Mouse (Mus musculus): Measurements from ENCODE around the gene Tnik. TPM values are rescaled to one million over a fixed set of nuclear protein-coding genes. Genes with fewer than 3 reads are reported as not detected.

The Tnik gene
- polyA plus RNA-seq, 1 experiment from 2014 or later = 13.8 TPM

DNA sequence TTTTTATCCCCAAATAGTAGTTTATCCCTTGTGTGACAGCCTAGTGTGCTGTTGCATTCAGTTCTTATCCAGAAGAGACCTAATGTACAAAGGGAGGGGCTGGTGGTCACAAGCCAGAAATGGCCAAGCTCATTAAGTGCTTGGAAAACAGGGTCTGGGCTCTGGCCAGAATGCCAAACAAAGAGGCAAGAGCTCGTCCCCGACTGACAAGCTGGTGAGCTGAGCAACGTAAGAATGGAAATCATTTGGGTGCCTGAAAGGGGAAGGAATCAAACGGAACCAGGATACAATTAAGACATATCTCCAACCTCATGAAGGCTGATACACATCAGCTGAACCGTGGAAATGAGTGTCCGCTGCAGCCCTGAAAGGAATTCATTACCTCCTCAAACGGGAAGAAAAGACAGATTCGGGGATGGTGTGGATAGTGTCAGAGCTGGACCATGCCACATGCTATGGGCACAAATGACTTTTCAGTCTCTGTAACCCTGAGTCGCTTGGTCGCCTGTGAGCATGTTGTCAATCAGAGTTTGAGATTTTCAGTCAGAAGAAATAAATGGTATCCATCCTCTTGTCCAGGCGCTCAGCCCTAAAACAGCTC, 120.6 kb downstream of the Tnik start:
- Histone ChIP-seq H3K4me1 (peaks cover 16% of the 10 kb centered on the region), H3K36me3 (no peaks in the 10 kb centered on the region), H3K9me3 (no peaks in the 10 kb centered on the region), H3K4me2 (no peak overlapping the region), H3K4me3 (no peak overlapping the region), H3K9ac (no peak overlapping the region), H3K27me3 (no peaks in the 10 kb centered on the region), H3K27ac (no peak overlapping the region)
- WGBS = 38% methylated on average over 11 of the region's 11 CpGs
- ATAC-seq (ENCODE audit: insufficient number of reproducible peaks, insufficient read depth, low FRiP score, low TSS enrichment, low read depth) = no peak

DNA sequence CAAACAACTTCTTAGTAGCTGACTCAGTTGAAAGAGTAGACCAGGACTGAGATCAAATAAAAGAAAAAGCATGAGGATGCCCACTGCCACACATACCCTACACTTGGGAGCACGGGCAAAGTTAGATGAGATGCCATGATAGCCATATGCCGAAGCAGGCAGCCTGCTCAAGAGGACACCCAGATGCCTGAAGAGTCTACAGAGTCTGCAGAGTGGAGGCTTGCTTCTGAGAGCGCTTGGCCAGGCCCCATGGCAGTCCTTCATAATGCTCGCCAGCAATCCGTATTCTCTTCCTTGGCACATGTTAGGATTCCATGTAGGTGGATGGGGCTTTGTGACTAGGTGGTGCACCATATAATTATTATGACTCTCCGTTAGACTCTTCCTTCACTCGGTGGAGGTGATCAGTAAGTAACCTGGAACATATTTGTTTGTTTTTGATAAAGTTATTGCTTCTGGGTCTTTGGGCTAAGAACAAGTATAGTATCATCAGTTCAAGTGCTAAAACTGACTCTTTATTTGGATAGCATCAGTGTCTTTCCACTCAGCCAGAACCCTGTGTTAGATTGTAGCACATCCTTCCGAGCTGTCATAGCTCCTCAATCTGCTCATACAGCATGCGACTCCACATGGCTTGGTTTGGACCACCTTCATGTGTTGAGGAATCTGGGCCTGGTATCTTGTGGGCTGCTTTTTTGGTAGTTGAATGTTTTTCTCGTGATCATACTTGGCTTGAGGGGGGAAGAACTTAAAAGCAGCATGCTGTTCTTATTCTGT, 122.4 kb downstream of the Tnik start:
- ATAC-seq (ENCODE audit: insufficient number of reproducible peaks, insufficient read depth, low FRiP score, low TSS enrichment, low read depth) = no peak
- no peak overlapping the region for H3K27ac ChIP-seq
- peaks cover 16% of the 10 kb centered on the region for H3K4me1 ChIP-seq
- 91% methylated on average over 10 of the region's 10 CpGs for WGBS
- H3K4me2 ChIP-seq = no peak overlapping the region
- no peaks in the 10 kb centered on the region for H3K27me3 ChIP-seq
- H3K9me3 ChIP-seq = no peaks in the 10 kb centered on the region
- no peaks in the 10 kb centered on the region for H3K36me3 ChIP-seq
- no peak overlapping the region for H3K9ac ChIP-seq
- no peak overlapping the region for H3K4me3 ChIP-seq

DNA sequence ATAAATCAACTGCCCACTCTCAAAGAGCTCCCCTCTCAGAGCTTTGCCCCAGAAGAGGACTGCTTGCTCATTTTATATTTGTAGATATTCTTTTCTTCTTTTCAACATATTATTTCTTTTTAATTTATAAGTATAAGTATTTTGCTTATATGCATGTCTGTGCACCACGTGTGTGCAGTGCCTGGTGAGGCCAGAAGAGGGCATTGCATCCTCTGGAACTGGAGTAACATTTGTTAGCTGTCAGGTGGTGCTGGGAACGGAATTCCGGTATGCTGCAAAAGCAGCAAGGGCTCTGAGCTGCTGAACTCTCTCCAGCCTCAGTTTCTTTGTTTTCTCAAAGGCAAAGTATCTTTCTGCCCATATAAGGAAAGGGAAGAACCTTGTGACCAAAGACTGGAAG, 125.5 kb downstream of the Tnik start:
- Histone ChIP-seq H3K36me3 (no peaks in the 10 kb centered on the region), H3K4me3 (no peak overlapping the region), H3K27ac (no peak overlapping the region), H3K9ac (no peak overlapping the region), H3K27me3 (no peaks in the 10 kb centered on the region), H3K4me2 (no peak overlapping the region), H3K4me1 (peaks cover 3% of the 10 kb centered on the region; the same call in 1 of the 2 replicates), H3K9me3 (no peaks in the 10 kb centered on the region)
- 90% methylated on average over 3 of the region's 3 CpGs for WGBS
- ATAC-seq (ENCODE audit: insufficient number of reproducible peaks, insufficient read depth, low FRiP score, low TSS enrichment, low read depth) = no peak

DNA sequence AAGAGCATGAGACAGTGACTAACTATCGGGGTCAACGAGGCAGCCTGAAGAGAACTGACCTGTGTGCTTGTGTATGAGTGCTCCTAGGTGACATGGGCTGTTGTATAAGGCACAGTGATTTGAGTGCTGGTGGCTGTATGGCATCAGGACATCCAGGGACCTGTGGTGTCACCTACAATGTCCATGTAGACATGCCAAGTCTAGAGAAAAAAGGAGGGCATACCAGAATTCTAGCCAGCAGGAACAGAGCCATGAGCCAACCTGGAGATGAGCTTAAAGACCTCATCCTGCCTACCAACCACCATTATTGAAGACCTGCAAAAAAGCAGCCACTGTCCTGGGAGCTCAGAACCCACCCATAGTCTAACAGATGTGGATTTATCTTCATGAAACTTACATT, 127.2 kb downstream of the Tnik start:
- H3K4me3 ChIP-seq = no peak overlapping the region
- H3K36me3 ChIP-seq = no peaks in the 10 kb centered on the region
- no peak overlapping the region for H3K27ac ChIP-seq
- no peaks in the 10 kb centered on the region for H3K4me1 ChIP-seq
- no peaks in the 10 kb centered on the region for H3K9me3 ChIP-seq
- no peak overlapping the region for H3K9ac ChIP-seq
- no peak for ATAC-seq (ENCODE audit: insufficient number of reproducible peaks, insufficient read depth, low FRiP score, low TSS enrichment, low read depth)
- 92% methylated on average over 2 of the region's 2 CpGs for WGBS
- no peak overlapping the region for H3K4me2 ChIP-seq
- H3K27me3 ChIP-seq = no peaks in the 10 kb centered on the region

DNA sequence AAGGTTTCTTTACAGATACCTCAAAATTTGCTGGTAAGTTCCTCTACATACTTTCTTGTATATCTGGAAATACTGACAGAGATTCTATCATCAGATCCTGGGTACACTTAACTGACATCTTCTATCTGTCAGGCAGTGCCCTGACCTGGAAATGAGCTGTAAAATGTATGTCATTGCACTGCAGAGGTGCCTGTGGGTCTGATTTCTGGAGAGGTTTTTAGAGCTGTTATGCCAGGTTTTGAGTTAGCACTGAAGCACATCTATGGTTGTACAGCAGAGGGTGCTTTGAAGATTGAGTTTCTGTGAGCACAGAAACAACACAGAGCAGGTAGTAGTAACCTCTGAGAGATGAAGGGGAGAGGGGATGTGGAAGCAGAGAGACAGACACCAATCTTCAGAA, 129.5 kb downstream of the Tnik start:
- Histone ChIP-seq H3K9ac (no peak overlapping the region), H3K4me3 (no peak overlapping the region), H3K9me3 (no peaks in the 10 kb centered on the region), H3K27ac (no peak overlapping the region), H3K27me3 (no peaks in the 10 kb centered on the region), H3K4me2 (no peak overlapping the region), H3K4me1 (no peaks in the 10 kb centered on the region), H3K36me3 (no peaks in the 10 kb centered on the region)
- no peak for ATAC-seq (ENCODE audit: insufficient number of reproducible peaks, insufficient read depth, low FRiP score, low TSS enrichment, low read depth)

DNA sequence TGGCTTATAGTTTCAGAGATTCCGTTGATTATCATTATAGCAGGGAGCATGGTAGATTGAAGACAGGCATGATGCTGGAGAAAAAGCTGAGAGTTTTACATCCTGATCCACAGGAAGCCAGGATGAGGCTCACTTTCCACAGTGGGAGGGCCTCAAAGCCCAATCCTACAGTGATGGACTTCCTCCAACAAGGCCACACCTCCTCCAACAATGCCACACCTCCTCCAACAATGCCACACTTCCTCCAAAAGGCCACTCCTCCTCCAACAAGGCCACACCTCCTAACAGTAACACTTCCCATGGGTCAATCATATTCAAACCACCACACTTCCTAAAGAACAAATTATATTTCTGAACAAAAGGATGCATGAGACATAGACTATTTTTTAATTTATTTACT, 135.8 kb downstream of the Tnik start:
- Histone ChIP-seq H3K9ac (no peak overlapping the region), H3K27me3 (no peaks in the 10 kb centered on the region), H3K4me2 (no peak overlapping the region), H3K36me3 (no peaks in the 10 kb centered on the region), H3K4me3 (no peak overlapping the region), H3K27ac (no peak overlapping the region), H3K9me3 (no peaks in the 10 kb centered on the region), H3K4me1 (0 out of 2 replicates have a peak, but pooled peaks cover 4% of the 10 kb centered on the region)
- ATAC-seq (ENCODE audit: insufficient number of reproducible peaks, insufficient read depth, low FRiP score, low TSS enrichment, low read depth) = no peak
- WGBS = 76% methylated on average over 1 of the region's 1 CpGs

DNA sequence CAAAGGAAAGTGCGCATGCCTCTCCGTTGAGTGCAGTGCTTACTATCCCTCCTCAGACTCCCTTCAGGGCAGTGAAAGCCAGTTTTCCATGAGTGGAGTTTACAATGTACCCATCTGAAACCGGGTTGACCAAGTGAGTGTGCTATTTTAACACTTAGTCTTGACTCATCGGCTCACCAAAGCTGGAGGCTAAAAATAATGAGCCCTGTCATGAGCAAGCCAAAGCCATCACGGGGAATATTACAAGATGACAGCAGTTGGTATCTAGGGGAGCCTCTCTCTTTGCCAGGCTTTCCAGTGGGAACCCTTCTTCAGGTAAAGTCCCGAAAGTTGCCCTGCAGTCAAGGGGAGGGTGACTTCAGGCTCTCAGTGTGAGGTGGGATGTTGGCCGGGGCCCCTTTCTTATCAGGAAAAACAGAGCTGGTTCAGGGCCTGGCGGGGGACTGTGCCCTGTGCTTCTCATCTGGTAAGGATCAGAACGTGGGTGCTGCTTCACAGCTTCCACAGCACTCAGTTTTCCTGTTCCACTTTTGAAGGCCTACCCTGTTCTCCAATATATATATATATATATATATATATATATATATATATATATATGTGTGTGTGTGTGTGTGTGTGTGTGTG, 136.7 kb downstream of the Tnik start:
- ATAC-seq (ENCODE audit: insufficient number of reproducible peaks, insufficient read depth, low FRiP score, low TSS enrichment, low read depth) = no peak
- H3K4me3 ChIP-seq = no peak overlapping the region
- H3K9ac ChIP-seq = no peak overlapping the region
- H3K36me3 ChIP-seq = no peaks in the 10 kb centered on the region
- WGBS = 84% methylated on average over 9 of the region's 9 CpGs
- no peak overlapping the region for H3K27ac ChIP-seq
- H3K9me3 ChIP-seq = no peaks in the 10 kb centered on the region
- 0 out of 2 replicates have a peak, but pooled peaks cover 4% of the 10 kb centered on the region for H3K4me1 ChIP-seq
- H3K27me3 ChIP-seq = no peaks in the 10 kb centered on the region
- no peak overlapping the region for H3K4me2 ChIP-seq

DNA sequence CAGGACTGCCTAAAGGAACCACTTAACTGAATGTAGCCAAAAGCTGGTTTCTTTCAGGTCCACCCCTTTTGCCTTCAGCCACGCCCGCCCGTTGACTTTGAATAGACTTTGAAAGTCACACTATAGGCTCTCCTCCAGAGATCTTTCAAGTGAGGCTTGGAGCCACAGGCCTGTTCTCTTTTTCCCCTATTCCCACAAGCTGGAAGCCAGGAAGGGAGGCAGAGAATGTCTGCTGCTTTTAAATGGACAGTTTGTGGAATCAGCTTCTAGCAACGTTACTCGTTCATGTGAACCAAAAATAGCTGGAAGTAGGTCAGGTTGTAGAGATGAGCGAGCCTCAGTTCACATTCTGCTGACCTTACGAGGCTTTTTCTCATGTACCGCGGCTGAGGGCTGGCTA, 138.3 kb downstream of the Tnik start:
- no peaks in the 10 kb centered on the region for H3K36me3 ChIP-seq
- H3K4me1 ChIP-seq = 0 out of 2 replicates have a peak, but pooled peaks cover 4% of the 10 kb centered on the region
- 76% methylated on average over 9 of the region's 9 CpGs for WGBS
- no peak overlapping the region for H3K27ac ChIP-seq
- H3K9me3 ChIP-seq = no peaks in the 10 kb centered on the region
- no peak for ATAC-seq (ENCODE audit: insufficient number of reproducible peaks, insufficient read depth, low FRiP score, low TSS enrichment, low read depth)
- no peak overlapping the region for H3K9ac ChIP-seq
- H3K4me3 ChIP-seq = no peak overlapping the region
- H3K27me3 ChIP-seq = no peaks in the 10 kb centered on the region
- H3K4me2 ChIP-seq = no peak overlapping the region

DNA sequence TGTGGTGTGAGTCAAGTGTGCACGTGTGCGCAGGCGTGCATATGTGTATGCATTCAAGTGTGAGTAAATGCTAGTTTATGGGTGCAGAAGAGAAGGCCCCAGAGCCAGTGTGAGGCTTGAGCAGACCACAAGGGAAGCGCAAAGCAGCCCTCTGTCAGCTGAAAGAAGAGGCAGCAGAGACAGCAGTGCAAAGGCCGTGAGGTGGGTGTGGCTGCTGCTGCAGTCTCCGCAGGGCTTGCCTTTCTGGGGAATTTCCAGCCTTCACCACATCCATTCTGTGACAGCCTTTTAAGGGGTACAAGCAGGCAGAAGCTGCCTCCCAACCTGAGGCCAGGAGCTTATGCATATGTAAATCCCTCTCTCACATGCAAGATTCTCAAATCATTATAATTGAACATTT, 139.2 kb downstream of the Tnik start:
- Histone ChIP-seq H3K9ac (no peak overlapping the region), H3K4me1 (0 out of 2 replicates have a peak, but pooled peaks cover 4% of the 10 kb centered on the region), H3K9me3 (no peaks in the 10 kb centered on the region), H3K4me2 (no peak overlapping the region), H3K27ac (no peak overlapping the region), H3K4me3 (no peak overlapping the region), H3K27me3 (no peaks in the 10 kb centered on the region), H3K36me3 (no peaks in the 10 kb centered on the region)
- ATAC-seq (ENCODE audit: insufficient number of reproducible peaks, insufficient read depth, low FRiP score, low TSS enrichment, low read depth) = no peak
- 55% methylated on average over 6 of the region's 6 CpGs for WGBS

DNA sequence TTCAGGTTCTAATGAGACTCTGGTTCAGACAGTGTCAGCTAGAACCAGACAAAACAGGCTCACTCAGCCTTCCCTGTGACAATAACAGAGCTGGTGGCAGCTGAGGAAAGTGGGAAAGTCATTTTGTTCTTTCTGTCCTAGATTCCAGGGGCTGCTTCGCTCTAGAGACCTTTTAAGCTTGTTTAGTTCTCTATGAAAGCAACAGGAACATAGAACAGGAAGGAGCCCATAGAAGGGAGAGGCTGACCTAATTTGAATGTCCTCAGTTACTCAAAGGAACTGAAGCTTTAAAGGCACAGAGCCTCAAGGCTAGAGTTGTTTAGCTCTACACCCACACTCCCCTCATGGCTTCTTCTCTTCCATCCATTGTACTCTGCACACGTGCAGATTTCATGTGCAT, 142.4 kb downstream of the Tnik start:
- H3K9ac ChIP-seq = no peak overlapping the region
- no peak overlapping the region for H3K27ac ChIP-seq
- no peak for ATAC-seq (ENCODE audit: insufficient number of reproducible peaks, insufficient read depth, low FRiP score, low TSS enrichment, low read depth)
- no peak overlapping the region for H3K4me2 ChIP-seq
- 73% methylated on average over 2 of the region's 2 CpGs for WGBS
- no peaks in the 10 kb centered on the region for H3K36me3 ChIP-seq
- H3K4me1 ChIP-seq = 0 out of 2 replicates have a peak, but pooled peaks cover 9% of the 10 kb centered on the region
- H3K4me3 ChIP-seq = no peak overlapping the region
- H3K9me3 ChIP-seq = no peaks in the 10 kb centered on the region
- H3K27me3 ChIP-seq = no peaks in the 10 kb centered on the region

DNA sequence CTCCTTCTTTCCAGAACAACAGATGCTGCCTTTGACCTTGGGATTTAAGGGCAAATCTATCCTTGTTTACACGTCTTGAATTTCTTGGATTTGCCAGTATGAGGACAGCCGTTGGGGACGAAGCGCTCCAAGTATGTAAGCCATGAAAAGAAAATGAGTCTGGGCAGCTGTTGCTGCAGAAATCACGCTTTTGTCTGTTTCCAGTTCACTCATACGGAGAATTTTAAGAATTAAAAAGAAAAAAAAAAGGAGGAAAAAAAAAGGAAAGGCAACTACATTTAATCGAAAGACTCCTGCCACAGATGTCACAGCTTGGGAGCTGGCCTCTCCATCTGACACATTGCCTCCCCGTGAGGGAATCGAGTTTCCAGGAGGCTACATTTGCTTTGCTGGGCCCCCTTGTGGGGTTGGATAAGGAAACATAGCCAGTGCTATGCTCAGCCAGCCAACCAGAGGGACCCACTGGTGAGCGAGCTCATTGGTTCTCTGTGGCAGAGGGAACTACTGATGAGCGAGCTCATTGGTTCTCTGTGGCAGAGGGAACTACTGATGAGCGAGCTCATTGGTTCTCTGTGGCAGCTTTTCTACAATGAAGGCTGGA, 145.9 kb downstream of the Tnik start:
- H3K27ac ChIP-seq = no peak overlapping the region
- no peak overlapping the region for H3K4me3 ChIP-seq
- H3K4me2 ChIP-seq = peak overlapping the region; percentile 44
- no peaks in the 10 kb centered on the region for H3K36me3 ChIP-seq
- H3K9ac ChIP-seq = 0 out of 2 replicates have a peak overlapping the region, but pooled peaks have one; percentile 27
- H3K4me1 ChIP-seq = 0 out of 2 replicates have a peak, but pooled peaks cover 6% of the 10 kb centered on the region
- WGBS = 32% methylated on average over 12 of the region's 12 CpGs
- H3K27me3 ChIP-seq = no peaks in the 10 kb centered on the region
- peak; percentile 79 for ATAC-seq (ENCODE audit: insufficient number of reproducible peaks, insufficient read depth, low FRiP score, low TSS enrichment, low read depth)
- H3K9me3 ChIP-seq = no peaks in the 10 kb centered on the region
